Mouse (Mus musculus) C2C12 (cell line): Measurements from ENCODE around the gene Rnf220. TPM values are rescaled to one million over a fixed set of nuclear protein-coding genes. Genes with fewer than 3 reads are reported as not detected.

Experiments
- H3K27me3 ChIP-seq: one replicate; pipeline ENCODE4 v1.6.1; 2011; ENCODE audit not compliant: control insufficient read depth, insufficient read depth, insufficient read length
- H3K36me3 ChIP-seq: one replicate; pipeline ENCODE4 v1.6.1; 2011; ENCODE audit not compliant: control insufficient read depth, insufficient read depth
- H3K4me3 ChIP-seq: one replicate; pipeline ENCODE4 v1.5.1; 2011; ENCODE audit warnings: mild to moderate bottlenecking, control low read depth; ENCODE audit not compliant: poor library complexity, insufficient read depth, severe bottlenecking
- H3K79me2 ChIP-seq: one replicate; pipeline ENCODE4 v1.6.1; 2011; ENCODE audit not compliant: control insufficient read depth, insufficient read depth
- H3K79me3 ChIP-seq: one replicate; pipeline ENCODE4 v1.6.1; 2011; ENCODE audit warnings: low read depth, control low read depth
- H3ac ChIP-seq: one replicate; pipeline ENCODE3; 2011; ENCODE audit warnings: low read depth; ENCODE audit not compliant: control insufficient read depth, insufficient read length
- CEBPB ChIP-seq: IDR thresholded peaks from one replicate; pipeline ENCODE4 v1.6.1; 2011; ENCODE audit warnings: low read depth, mild to moderate bottlenecking, control low read depth, moderate library complexity
- CTCF ChIP-seq: IDR thresholded peaks from one replicate; pipeline ENCODE4 v1.5.1; 2011; ENCODE audit not compliant: control insufficient read depth, insufficient read depth, insufficient read length
- FOSL1 ChIP-seq: IDR thresholded peaks from one replicate; pipeline ENCODE4 v1.8.0; 2011; ENCODE audit warnings: mild to moderate bottlenecking, low read length; ENCODE audit not compliant: poor library complexity, insufficient read depth, severe bottlenecking
- MAX ChIP-seq: IDR thresholded peaks from one replicate; pipeline ENCODE4 v1.6.1; 2011; ENCODE audit warnings: mild to moderate bottlenecking, control low read depth
- MYOD1 ChIP-seq: IDR thresholded peaks from one replicate; pipeline ENCODE4 v1.6.1; 2011; ENCODE audit warnings: low read depth; ENCODE audit not compliant: control insufficient read depth, insufficient read length
- MYOG ChIP-seq: IDR thresholded peaks from one replicate; pipeline ENCODE4 v1.6.1; 2011; ENCODE audit not compliant: control insufficient read depth, insufficient read length; ENCODE audit errors: extremely low read depth
- USF1 ChIP-seq: IDR thresholded peaks from one replicate; pipeline ENCODE4 v1.6.1; 2011; ENCODE audit warnings: low read depth, mild to moderate bottlenecking, control low read depth, moderate library complexity
- polyA plus RNA-seq: library from polyadenylated mRNA; unstranded; fragments of >200 nt; fragmentation: generic; extraction: Trizol; gene quantifications from one replicate; pipeline ENCODE4 v1.2.1, GENCODE M21; 2012; ENCODE audit warnings: missing spikeins

The Rnf220 gene
- polyA plus RNA-seq, 1 experiment: 61.2 TPM

GRCm38 (mm10) chr4:117296849-117297593 is 199.8 kb downstream of the Rnf220 start:
- no peak for TF ChIP-seq CEBPB
- TF ChIP-seq CTCF: no peak
- no peak for TF ChIP-seq USF1
- TF ChIP-seq MAX: no peak
- no peak for TF ChIP-seq MYOD1
- TF ChIP-seq MYOG: no peak
- TF ChIP-seq FOSL1: no peak
- Histone ChIP-seq H3ac (no peak overlapping the region), H3K4me3 (no peak overlapping the region), H3K36me3 (no peaks in the 10 kb centered on the region), H3K27me3 (peaks cover 44% of the 10 kb centered on the region), H3K79me2 (no peaks in the 10 kb centered on the region), H3K79me3 (no peaks in the 10 kb centered on the region)

GRCm38 (mm10) chr4:117291696-117292095 is 205.2 kb downstream of the Rnf220 start:
- no peak overlapping the region for H3K4me3 ChIP-seq
- no peak overlapping the region for H3ac ChIP-seq
- H3K79me3 ChIP-seq: peaks cover 7% of the 10 kb centered on the region
- TF ChIP-seq MAX (no peak), CTCF (no peak)
- H3K79me2 ChIP-seq: peaks cover 12% of the 10 kb centered on the region
- peaks cover 7% of the 10 kb centered on the region for H3K27me3 ChIP-seq
- H3K36me3 ChIP-seq: peaks cover 2% of the 10 kb centered on the region

GRCm38 (mm10) chr4:117288927-117289801 is 207.7 kb downstream of the Rnf220 start:
- H3K79me3 ChIP-seq: peaks cover 7% of the 10 kb centered on the region
- TF ChIP-seq USF1 (peak; percentile 41), MYOD1 (no peak), MYOG (no peak)
- H3K36me3 ChIP-seq: peaks cover 26% of the 10 kb centered on the region
- peak overlapping the region; percentile 55 for H3K4me3 ChIP-seq
- peak overlapping the region; percentile 51 for H3ac ChIP-seq
- H3K79me2 ChIP-seq: peaks cover 12% of the 10 kb centered on the region
- no peaks in the 10 kb centered on the region for H3K27me3 ChIP-seq

GRCm38 (mm10) chr4:117288277-117288926 is 208.4 kb downstream of the Rnf220 start:
- peaks cover 12% of the 10 kb centered on the region for H3K79me2 ChIP-seq
- peak overlapping the region; percentile 55 for H3K4me3 ChIP-seq
- TF ChIP-seq USF1 (no peak), MYOD1 (no peak), CEBPB (no peak), FOSL1 (no peak), MYOG (no peak), MAX (no peak), CTCF (no peak)
- peaks cover 7% of the 10 kb centered on the region for H3K79me3 ChIP-seq
- H3K27me3 ChIP-seq: no peaks in the 10 kb centered on the region
- H3ac ChIP-seq: peak overlapping the region; percentile 51
- peaks cover 34% of the 10 kb centered on the region for H3K36me3 ChIP-seq

- no peak for TF ChIP-seq MYOD1
- no peak for TF ChIP-seq USF1
- no peak for TF ChIP-seq CEBPB
- TF ChIP-seq FOSL1: no peak
- TF ChIP-seq MYOG: no peak
- no peak for TF ChIP-seq MAX
- no peak for TF ChIP-seq CTCF
- H3K4me3 ChIP-seq: no peak overlapping the region
- peaks cover 7% of the 10 kb centered on the region for H3K79me3 ChIP-seq
- peaks cover 68% of the 10 kb centered on the region for H3K36me3 ChIP-seq
- no peak overlapping the region for H3ac ChIP-seq
- peaks cover 12% of the 10 kb centered on the region for H3K79me2 ChIP-seq
- no peaks in the 10 kb centered on the region for H3K27me3 ChIP-seq
Measured at GRCm38 (mm10) chr4:117284363-117284762, 212.5 kb downstream of the Rnf220 start.
